In genomic region chr1:171387099-171387498, GRCm38 (mm10) we compare ENCODE assay signal across 8 mouse cellular contexts. TPM values are rescaled to one million over a fixed set of nuclear protein-coding genes. Genes with fewer than 3 reads are reported as not detected.
DNase-seq lines count a peak whose midpoint lies in the region; ATAC-seq and TF ChIP-seq lines count a peak whose summit lies in the region.

No protein-coding gene starts in this region.

- H3K4me3 ChIP-seq in gastrocnemius, adult 2 months: no peak overlapping the region
- H3K4me3 ChIP-seq in lung, embryonic 16.5 days (ENCODE audit: low read length): no peak overlapping the region
- no peak overlapping the region for H3K4me3 ChIP-seq in forebrain, embryonic 11.5 days (ENCODE audit: low read depth, low read length)

- no peaks in the 10 kb centered on the region for H3K9me3 ChIP-seq in lung, embryonic 16.5 days (ENCODE audit: control insufficient read depth, low read length)
- H3K9me3 ChIP-seq in forebrain, embryonic 11.5 days (ENCODE audit: control insufficient read depth, low read length): no peaks in the 10 kb centered on the region

- no peak overlapping the region for H3K9ac ChIP-seq in lung, embryonic 16.5 days (ENCODE audit: low read length)
- no peak overlapping the region for H3K9ac ChIP-seq in forebrain, embryonic 11.5 days (ENCODE audit: low read length)

- H3K4me2 ChIP-seq in lung, embryonic 16.5 days (ENCODE audit: low read depth, low read length): no peak overlapping the region
- no peak overlapping the region for H3K4me2 ChIP-seq in forebrain, embryonic 11.5 days (ENCODE audit: low read depth, low read length, severe bottlenecking)

- H3K4me1 ChIP-seq in lung, embryonic 16.5 days (replicated peaks; ENCODE audit: control insufficient read depth, insufficient read depth, low read length): no peaks in the 10 kb centered on the region
- H3K4me1 ChIP-seq in forebrain, embryonic 11.5 days (replicated peaks; ENCODE audit: control insufficient read depth, insufficient read depth, low read length): no peaks in the 10 kb centered on the region

- H3K27ac ChIP-seq in gastrocnemius, adult 2 months: no peak overlapping the region
- H3K27ac ChIP-seq in lung, embryonic 16.5 days (ENCODE audit: low read length): no peak overlapping the region
- H3K27ac ChIP-seq in forebrain, embryonic 11.5 days (ENCODE audit: low read depth, low read length): no peak overlapping the region

- no peaks in the 10 kb centered on the region for H3K36me3 ChIP-seq in lung, embryonic 16.5 days (ENCODE audit: control insufficient read depth, insufficient read depth, low read length)
- no peaks in the 10 kb centered on the region for H3K36me3 ChIP-seq in forebrain, embryonic 11.5 days (ENCODE audit: control insufficient read depth, insufficient read depth, low read length)

- intact Hi-C loops in gastrocnemius, adult 2 months (cut with DNase I): no loop called here
- intact Hi-C loops in gastrocnemius, postnatal 14 days (cut with DNase I; ENCODE audit: low total_unique reads): loop anchor here (10.0 kb wide), 1 partner anchor 178 kb away; no protein-coding TSS in a partner anchor

- ATAC-seq in lung, embryonic 16.5 days (ENCODE audit: low read depth): peak; percentile 23; the same call in 1 of the 2 replicates
- no peak for ATAC-seq in megakaryocyte, adult 5-6 weeks (ENCODE audit: poor library complexity, severe bottlenecking)
- ATAC-seq in forebrain, embryonic 11.5 days (replicated peaks; ENCODE audit: low FRiP score): no peak

- TF ChIP-seq CTCF in gastrocnemius, adult 2 months (IDR thresholded peaks at IDR 0.05): peak; percentile 33; the same call in 1 of the 2 replicates

- DNase-seq in gastrocnemius, adult 2 months: no peak
- no peak for DNase-seq in gastrocnemius, postnatal 14 days
- no peak for DNase-seq in lung, adult 18-20 months
- DNase-seq in induced T-regulatory cell, adult 2 months (ENCODE audit: low read depth): peak; percentile 61
- DNase-seq in thymus, postnatal 10 days (ENCODE audit: low spot score in 2 of 2): peak; percentile 46 to 61
- no peak for DNase-seq in forebrain, embryonic 11.5 days (ENCODE audit: low spot score)

- no peaks in the 10 kb centered on the region for H3K27me3 ChIP-seq in lung, embryonic 16.5 days (ENCODE audit: control insufficient read depth, insufficient read depth, low read depth, low read length)
- no peaks in the 10 kb centered on the region for H3K27me3 ChIP-seq in forebrain, embryonic 11.5 days (ENCODE audit: control insufficient read depth, insufficient read depth, low read length)

- WGBS in lung, embryonic 16.5 days: 25% methylated on average over 6 of the region's 6 CpGs
- 20% methylated on average over 6 of the region's 6 CpGs for WGBS in forebrain, embryonic 11.5 days

RNA-seq across cellular contexts. Expression of gene Arhgap30, which starts 1.7 kb away (rescaled TPM):
- total RNA-seq in gastrocnemius, adult 2 months (2021): under 1 TPM; 0.38 to 0.73 TPM
- 1 to 10 TPM in 1 of 2 experiments, under 1 TPM in 1; 0.97 to 1.2 TPM for total RNA-seq in gastrocnemius, postnatal 14 days (2021)
- 2.6 and 3.2 TPM in 2 replicates for polyA plus RNA-seq in lung, embryonic 16.5 days (2015; fragmentation: Nextera tagmentation; extraction: Ambion mirVana)
- 95.6 and 105 TPM in 2 replicates for total RNA-seq in megakaryocyte, adult 5-6 weeks (2015)
- total RNA-seq in megakaryocyte, adult 5-6 weeks (2017): 231 and 235 TPM in 2 replicates
- 0.49 and 0.53 TPM in 2 replicates for polyA plus RNA-seq in forebrain, embryonic 11.5 days (2014; fragmentation: Nextera tagmentation; extraction: Ambion mirVana)

RNA-seq across cellular contexts. Expression of gene Nectin4, which starts 17.2 kb away (rescaled TPM):
- under 1 TPM in 1 of 2 experiments, not detected in 1; 0.06 TPM for total RNA-seq in gastrocnemius, adult 2 months (2021)
- total RNA-seq in gastrocnemius, postnatal 14 days (2021): not detected
- polyA plus RNA-seq in lung, embryonic 16.5 days (2015; fragmentation: Nextera tagmentation; extraction: Ambion mirVana): 7.4 and 9.4 TPM in 2 replicates
- total RNA-seq in megakaryocyte, adult 5-6 weeks (2015): 0.66 and 1.2 TPM in 2 replicates
- total RNA-seq in megakaryocyte, adult 5-6 weeks (2017): 1.3 and 2.1 TPM in 2 replicates
- 0.90 and 1.2 TPM in 2 replicates for polyA plus RNA-seq in forebrain, embryonic 11.5 days (2014; fragmentation: Nextera tagmentation; extraction: Ambion mirVana)

RNA-seq across cellular contexts. Expression of gene Usf1, which starts 24.0 kb away (rescaled TPM):
- 10 to 100 TPM; 29.9 to 36.8 TPM for total RNA-seq in gastrocnemius, adult 2 months (2021)
- total RNA-seq in gastrocnemius, postnatal 14 days (2021): 10 to 100 TPM; 25.8 to 27.0 TPM
- polyA plus RNA-seq in lung, embryonic 16.5 days (2015; fragmentation: Nextera tagmentation; extraction: Ambion mirVana): 73.6 and 81.7 TPM in 2 replicates
- total RNA-seq in megakaryocyte, adult 5-6 weeks (2015): 23.0 and 27.0 TPM in 2 replicates
- total RNA-seq in megakaryocyte, adult 5-6 weeks (2017): 76.7 and 80.1 TPM in 2 replicates
- 152 and 170 TPM in 2 replicates for polyA plus RNA-seq in forebrain, embryonic 11.5 days (2014; fragmentation: Nextera tagmentation; extraction: Ambion mirVana)

RNA-seq across cellular contexts. Expression of gene Klhdc9, which starts 26.5 kb away (rescaled TPM):
- not detected for total RNA-seq in gastrocnemius, adult 2 months (2021)
- under 1 TPM; 0.20 to 0.27 TPM for total RNA-seq in gastrocnemius, postnatal 14 days (2021)
- 3.8 and 4.4 TPM in 2 replicates for polyA plus RNA-seq in lung, embryonic 16.5 days (2015; fragmentation: Nextera tagmentation; extraction: Ambion mirVana)
- 0.09 TPM in 1 of 2 replicates, not detected in the other for total RNA-seq in megakaryocyte, adult 5-6 weeks (2015)
- 0.16 and 0.59 TPM in 2 replicates for total RNA-seq in megakaryocyte, adult 5-6 weeks (2017)
- 1.7 and 2.3 TPM in 2 replicates for polyA plus RNA-seq in forebrain, embryonic 11.5 days (2014; fragmentation: Nextera tagmentation; extraction: Ambion mirVana)

RNA-seq across cellular contexts. Expression of gene Tstd1, which starts 31.6 kb away (rescaled TPM):
- total RNA-seq in gastrocnemius, adult 2 months (2021): under 1 TPM; 0.84 to 0.92 TPM
- total RNA-seq in gastrocnemius, postnatal 14 days (2021): under 1 TPM; 0.78 to 0.98 TPM
- 5.9 and 8.4 TPM in 2 replicates for polyA plus RNA-seq in lung, embryonic 16.5 days (2015; fragmentation: Nextera tagmentation; extraction: Ambion mirVana)
- total RNA-seq in megakaryocyte, adult 5-6 weeks (2015): 3.8 and 4.1 TPM in 2 replicates
- 0.61 and 5.1 TPM in 2 replicates for total RNA-seq in megakaryocyte, adult 5-6 weeks (2017)
- 4.1 and 5.6 TPM in 2 replicates for polyA plus RNA-seq in forebrain, embryonic 11.5 days (2014; fragmentation: Nextera tagmentation; extraction: Ambion mirVana)

Comparison
In these comparisons a context has a peak if more than half of its experiments do, and no peak if none do; other contexts are left out.
1. DNase-seq: peak in induced T-regulatory cell, adult 2 months (single experiment) and thymus, postnatal 10 days (2 of 2); none in gastrocnemius, adult 2 months (single experiment), gastrocnemius, postnatal 14 days (single experiment), lung, adult 18-20 months (0 of 2) and forebrain, embryonic 11.5 days (single experiment).
2. RNA of gene Arhgap30, which starts 1.7 kb away (total RNA-seq): 95.6 to 235 TPM in megakaryocyte, adult 5-6 weeks; 0.97 to 1.2 TPM in gastrocnemius, postnatal 14 days and 0.38 to 0.73 TPM in gastrocnemius, adult 2 months; every median in the first group is over 10 times any median in the second.